14 mouse cellular contexts compared by ENCODE assay signal in the genomic region with DNA sequence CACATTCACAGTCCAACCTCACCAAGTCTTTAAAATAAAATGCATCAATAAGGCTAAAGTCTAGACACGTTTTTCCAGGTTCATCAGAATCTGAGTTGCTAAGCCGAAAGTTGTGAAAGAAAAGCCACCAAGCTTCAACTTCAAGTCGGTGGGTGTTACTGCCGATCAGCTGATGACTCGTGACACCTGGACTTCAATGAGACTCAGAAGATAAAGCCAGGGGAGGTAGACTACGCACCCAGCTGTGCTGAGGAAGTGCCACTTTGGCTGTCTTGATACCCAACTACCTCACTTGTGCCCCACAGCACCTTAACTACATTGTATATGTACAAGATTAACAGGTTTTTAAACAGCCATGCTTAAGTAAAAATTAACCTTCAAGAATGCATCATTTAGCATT. TPM values are rescaled to one million over a fixed set of nuclear protein-coding genes. Genes with fewer than 3 reads are reported as not detected.
A peak's percentile ranks its signal among the peaks of the same experiment; 100 is the strongest.
DNase-seq lines count a peak whose midpoint lies in the region; ATAC-seq and TF ChIP-seq lines count a peak whose summit lies in the region.
"Had no signal": no experiment of that assay in that cellular context is flagged by ENCODE, and none has a peak within 500 bp of the region (broad histone marks: within the 10 kb centered on the region; RNA-seq: fewer than 3 reads in every experiment).

No protein-coding gene starts in this region.

- H3K9me3 ChIP-seq in intestine, postnatal 0 days (ENCODE audit: control insufficient read depth) = no peaks in the 10 kb centered on the region
- no peaks in the 10 kb centered on the region for H3K9me3 ChIP-seq in intestine, embryonic 16.5 days (ENCODE audit: control insufficient read depth, low read length)
- H3K9me3 ChIP-seq in MEL (replicated peaks; ENCODE audit: insufficient read depth, low read length) = no peaks in the 10 kb centered on the region
- H3K9me3 ChIP-seq: G1E; hindbrain, embryonic 15.5 days; neural tube, embryonic 15.5 days had no signal

- no peak overlapping the region for H3K4me3 ChIP-seq in intestine, postnatal 0 days (ENCODE audit: low read depth, low read length)
- H3K4me3 ChIP-seq in intestine, embryonic 16.5 days (ENCODE audit: low read length) = no peak overlapping the region
- H3K4me3 ChIP-seq in MEL (ENCODE audit: control insufficient read depth in 1 of 2, insufficient read depth in 1 of 2, low read depth in 2 of 2, low read length in 2 of 2) = no peak overlapping the region
- H3K4me3 ChIP-seq: hindbrain, embryonic 15.5 days; neural tube, embryonic 15.5 days had no signal

- no peak for TF ChIP-seq POLR2A in MEL (IDR thresholded peaks at IDR 0.05; ENCODE audit: control insufficient read depth in 1 of 2, insufficient read depth in 1 of 2, low read depth in 1 of 2, low read length in 2 of 2, poor library complexity in 1 of 2)

- ATAC-seq in intestine, postnatal 0 days = peak; percentile 29; the same call in 1 of the 2 replicates
- no peak for ATAC-seq in intestine, embryonic 16.5 days
- ATAC-seq in granulocyte monocyte progenitor cell, adult 5-6 weeks (replicated peaks; ENCODE audit: poor library complexity, severe bottlenecking) = no peak

- peak; percentile 54 for DNase-seq in 416B (ENCODE audit: low read depth)
- peak; percentile 30 for DNase-seq in MEL (ENCODE audit: low read depth, low spot score)
- peak; percentile 31 for DNase-seq in naive thymus-derived CD4-positive, alpha-beta T cell, adult 2 months (ENCODE audit: low read depth)
- DNase-seq in left cerebral cortex, adult 11 months (ENCODE audit: low spot score) = no peak
- DNase-seq: heart, adult 18-20 months; lung, adult 18-20 months; midbrain, embryonic 14.5 days; right cerebral cortex, adult 18-20 months had no signal

- peaks cover 35% of the 10 kb centered on the region for H3K79me2 ChIP-seq in MEL (ENCODE audit: control insufficient read depth, insufficient read depth, low read length, poor library complexity)

- no peaks in the 10 kb centered on the region for H3K27me3 ChIP-seq in intestine, postnatal 0 days (replicated peaks; ENCODE audit: control insufficient read depth, insufficient read depth, low read length)
- no peaks in the 10 kb centered on the region for H3K27me3 ChIP-seq in intestine, embryonic 16.5 days (replicated peaks; ENCODE audit: control insufficient read depth, insufficient read depth, low read length)
- no peaks in the 10 kb centered on the region for H3K27me3 ChIP-seq in MEL (ENCODE audit: control insufficient read depth in 1 of 2, insufficient read depth in 2 of 2, low read length in 2 of 2)
- H3K27me3 ChIP-seq: hindbrain, embryonic 15.5 days; neural tube, embryonic 15.5 days had no signal

- H3K36me3 ChIP-seq in intestine, postnatal 0 days (ENCODE audit: control insufficient read depth, insufficient read depth) = no peaks in the 10 kb centered on the region
- no peaks in the 10 kb centered on the region for H3K36me3 ChIP-seq in intestine, embryonic 16.5 days (ENCODE audit: control insufficient read depth, insufficient read depth, low read length)
- peaks cover 0 to 36% of the 10 kb centered on the region in 2 experiments; a peak in 3 of 4 replicates for H3K36me3 ChIP-seq in MEL (ENCODE audit: control insufficient read depth in 1 of 2, insufficient read depth in 2 of 2, low read length in 2 of 2)
- H3K36me3 ChIP-seq: hindbrain, embryonic 15.5 days; neural tube, embryonic 15.5 days had no signal

- 0 out of 2 replicates have a peak, but pooled peaks cover 3% of the 10 kb centered on the region for H3K4me1 ChIP-seq in intestine, postnatal 0 days (replicated peaks; ENCODE audit: control insufficient read depth, insufficient read depth, low read length)
- H3K4me1 ChIP-seq in intestine, embryonic 16.5 days (ENCODE audit: control insufficient read depth, insufficient read depth, low read length) = 0 out of 2 replicates have a peak, but pooled peaks cover 4% of the 10 kb centered on the region
- peaks cover 6 to 21% of the 10 kb centered on the region in 2 experiments; a peak in 3 of 4 replicates for H3K4me1 ChIP-seq in MEL (ENCODE audit: control insufficient read depth in 1 of 2, insufficient read depth in 2 of 2, low read length in 2 of 2)

- peak overlapping the region; percentile 35 for H3K4me2 ChIP-seq in intestine, postnatal 0 days (replicated peaks; ENCODE audit: low read depth)
- no peak overlapping the region for H3K4me2 ChIP-seq in intestine, embryonic 16.5 days (ENCODE audit: low read depth, low read length)
- H3K4me2 ChIP-seq: hindbrain, embryonic 15.5 days; neural tube, embryonic 15.5 days had no signal

- H3K9ac ChIP-seq in intestine, postnatal 0 days (ENCODE audit: low read depth, low read length) = no peak overlapping the region
- no peak overlapping the region for H3K9ac ChIP-seq in intestine, embryonic 16.5 days (ENCODE audit: low read depth, low read length)
- no peak overlapping the region for H3K9ac ChIP-seq in MEL (ENCODE audit: control insufficient read depth, low read depth, low read length, poor library complexity, severe bottlenecking)
- H3K9ac ChIP-seq: hindbrain, embryonic 15.5 days; neural tube, embryonic 15.5 days had no signal

- 37% methylated on average over 6 of the region's 6 CpGs for WGBS in intestine, postnatal 0 days
- WGBS in intestine, embryonic 16.5 days = 56% methylated on average over 6 of the region's 6 CpGs

- no peak for TF ChIP-seq RAD21 in MEL (IDR thresholded peaks at IDR 0.05; ENCODE audit: low read depth, low read length)

- no peak for TF ChIP-seq CTCF in intestine, postnatal 0 days (IDR thresholded peaks at IDR 0.05; ENCODE audit: low read depth)
- TF ChIP-seq CTCF in MEL (IDR thresholded peaks at IDR 0.05 in 2 of 3, conservative IDR thresholded peaks at IDR 0.05 in 1 of 3; ENCODE audit: control insufficient read depth in 1 of 3, insufficient read depth in 1 of 3, low read depth in 2 of 3, low read length in 3 of 3, poor library complexity in 1 of 3, severe bottlenecking in 1 of 3) = no peak

- TF ChIP-seq EP300 in MEL (IDR thresholded peaks at IDR 0.05; ENCODE audit: low read depth in 1 of 2, low read length in 2 of 2) = no peak

- H3K27ac ChIP-seq in intestine, postnatal 0 days (ENCODE audit: low read depth, low read length) = no peak overlapping the region
- no peak overlapping the region for H3K27ac ChIP-seq in intestine, embryonic 16.5 days (ENCODE audit: low read length)
- H3K27ac ChIP-seq in MEL (ENCODE audit: control insufficient read depth, low read depth, low read length) = no peak overlapping the region
- H3K27ac ChIP-seq: hindbrain, embryonic 15.5 days; neural tube, embryonic 15.5 days had no signal

TF ChIP-seq in MEL, 35 proteins besides CTCF, POLR2A, EP300 and RAD21:
- peak; percentile 78 for TF ChIP-seq ETS1 (IDR thresholded peaks at IDR 0.05; ENCODE audit: low read depth, low read length)
- TF ChIP-seq CHD2 (IDR thresholded peaks at IDR 0.05; ENCODE audit: low read length) = no peak

RNA-seq across cellular contexts. Expression of gene Rab11a, which starts 3.4 kb away (rescaled TPM):
- 1,986 and 2,053 TPM in 2 replicates for polyA plus RNA-seq in intestine, postnatal 0 days (2015; fragmentation: Nextera tagmentation; extraction: Ambion mirVana)
- polyA plus RNA-seq in intestine, embryonic 16.5 days (2015; fragmentation: Nextera tagmentation; extraction: Ambion mirVana) = 645 and 812 TPM in 2 replicates
- 93.7 and 114 TPM in 2 replicates for total RNA-seq in MEL (2012; rRNA removed)
- polyA plus RNA-seq in MEL (2012; ENCODE audit: insufficient read depth in 1 of 2, insufficient read length in 2 of 2, low read depth in 1 of 2, low replicate concordance in 2 of 2, missing spikeins in 1 of 2) = 100 to 1,000 TPM in 1 of 2 experiments, not detected in 1; 212 TPM
- total RNA-seq in granulocyte monocyte progenitor cell, adult 5-6 weeks (2014; fragmentation: Nextera tagmentation) = 105 and 130 TPM in 2 replicates
- 92.5 and 116 TPM in 2 replicates for total RNA-seq in granulocyte monocyte progenitor cell, adult 5-6 weeks (2017)
